Mouse (Mus musculus): ENCODE results near the gene Tuft1. TPM values are rescaled to one million over a fixed set of nuclear protein-coding genes. Genes with fewer than 3 reads are reported as not detected.

The Tuft1 gene
- total RNA-seq, 2 experiments from 2014 or later: 8.1 to 10.2 TPM

- DNase-seq: no peak
Measured at GRCm38 (mm10) chr3:94591066-94591465, 67.6 kb downstream of the Tuft1 start.

DNA sequence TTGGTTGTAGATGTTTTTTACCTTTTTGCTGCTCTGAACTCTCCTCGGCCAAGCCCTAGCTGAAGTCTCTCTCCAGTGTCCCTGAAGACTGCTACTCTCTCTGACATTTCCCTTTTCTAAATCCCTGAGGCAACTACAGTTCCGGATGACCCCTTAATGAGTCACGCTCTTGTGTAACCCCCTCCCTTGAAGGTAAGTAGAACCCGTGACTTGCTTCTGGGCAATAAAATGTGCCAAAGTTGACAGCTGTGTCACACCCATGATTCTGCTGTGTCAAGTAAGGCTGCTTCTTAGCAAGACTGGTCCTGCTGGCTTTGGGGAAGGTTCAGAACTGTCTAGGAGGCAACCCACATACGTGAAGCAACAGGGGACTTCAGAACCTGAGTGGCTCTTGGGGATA, 70.7 kb downstream of the Tuft1 start:
- no peak for DNase-seq

GRCm38 (mm10) chr3:94582944-94583343, 75.7 kb downstream of the Tuft1 start:
- DNase-seq: no peak

GRCm38 (mm10) chr3:94582456-94582891, 76.2 kb downstream of the Tuft1 start, which contains the start of gene Snx27:
Snx27 (minus strand) TSS chr3:94582716.
- peak; percentile 93 for DNase-seq

DNA sequence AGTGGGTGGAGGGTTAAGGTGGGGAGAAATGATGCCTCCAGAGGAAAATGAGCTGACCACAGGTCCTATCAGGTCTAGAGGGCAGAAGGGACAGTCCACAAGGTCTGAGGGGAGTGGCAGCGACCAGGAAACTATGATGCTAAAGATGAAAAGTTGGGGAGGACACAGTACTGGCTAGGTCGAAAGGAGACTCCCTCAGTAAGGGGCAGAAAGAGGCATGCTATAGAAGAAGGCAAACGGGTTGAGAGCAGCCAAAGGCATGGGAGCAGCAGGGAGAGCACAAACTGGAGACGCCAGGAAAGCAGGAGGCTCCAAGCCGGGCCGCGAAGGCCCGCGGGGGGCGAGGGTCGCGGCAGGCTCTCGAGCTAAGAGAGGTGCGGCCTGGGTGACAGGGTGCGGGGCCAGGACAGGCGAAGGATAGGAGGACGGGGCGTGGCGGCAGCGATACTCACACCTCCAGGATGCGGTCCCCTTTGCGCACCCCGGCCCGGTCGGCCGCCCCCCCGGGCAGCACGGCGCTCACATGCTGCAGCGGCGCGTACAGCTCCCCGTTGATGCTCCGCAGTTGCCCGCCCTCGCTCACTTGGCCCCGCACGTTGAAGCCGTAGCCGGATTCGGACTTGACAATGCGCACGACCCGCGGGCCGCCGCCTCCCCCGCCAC, 76.7 kb downstream of the Tuft1 start:
- DNase-seq: no peak

DNA sequence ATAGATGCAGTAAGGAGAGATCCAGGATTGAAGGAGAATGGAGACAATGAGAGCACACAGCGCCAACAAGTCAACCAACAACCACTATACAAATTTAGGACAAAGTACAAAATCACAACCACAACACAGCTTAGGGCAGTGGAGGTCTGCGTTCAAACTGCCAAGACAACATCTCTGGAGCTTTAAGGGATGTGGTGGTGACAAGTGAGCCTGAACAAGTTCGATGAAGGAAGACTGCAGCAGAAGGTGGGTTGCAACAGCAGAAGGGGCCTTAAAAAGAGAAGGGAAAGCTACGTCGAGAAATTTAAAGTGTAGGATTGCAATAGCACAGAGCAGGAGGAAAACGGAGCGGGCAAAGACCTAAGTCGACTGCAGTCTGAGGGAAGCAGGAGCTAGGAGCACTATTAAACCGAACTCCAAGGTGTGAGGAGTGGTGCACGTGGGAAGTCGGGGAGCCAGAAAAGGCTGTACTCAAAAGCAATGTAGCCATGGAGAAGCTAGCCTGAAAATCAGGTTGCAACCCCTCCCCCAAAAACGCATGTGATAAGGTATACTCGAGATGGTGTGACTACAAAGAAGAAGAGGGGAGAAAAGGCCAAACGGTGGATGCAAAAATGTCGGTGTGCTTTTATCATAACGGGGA, 77.4 kb downstream of the Tuft1 start:
- peak; percentile 11 for DNase-seq

GRCm38 (mm10) chr3:94574506-94574905, 84.2 kb downstream of the Tuft1 start:
- no peak for DNase-seq

DNA sequence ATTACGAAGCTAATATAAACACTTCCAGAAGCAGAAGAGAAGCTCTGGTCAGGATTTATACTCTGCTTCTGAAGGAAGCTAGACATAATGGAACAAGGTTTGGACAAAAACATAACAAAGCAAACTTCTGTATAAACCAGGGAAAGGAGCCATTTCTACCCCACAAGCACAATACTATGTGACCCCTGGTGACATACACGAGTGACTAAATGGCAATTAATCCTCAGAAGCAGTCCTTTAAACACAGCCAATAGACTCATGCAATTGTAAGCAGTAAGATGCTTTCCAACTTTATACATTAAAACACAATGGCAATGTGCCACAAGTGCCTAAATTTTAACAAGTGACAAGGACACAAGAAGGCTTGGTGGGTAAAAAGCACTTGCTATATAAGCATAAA, 91.4 kb downstream of the Tuft1 start:
- DNase-seq: no peak

GRCm38 (mm10) chr3:94565557-94565956, 93.1 kb downstream of the Tuft1 start:
- DNase-seq: no peak

DNA sequence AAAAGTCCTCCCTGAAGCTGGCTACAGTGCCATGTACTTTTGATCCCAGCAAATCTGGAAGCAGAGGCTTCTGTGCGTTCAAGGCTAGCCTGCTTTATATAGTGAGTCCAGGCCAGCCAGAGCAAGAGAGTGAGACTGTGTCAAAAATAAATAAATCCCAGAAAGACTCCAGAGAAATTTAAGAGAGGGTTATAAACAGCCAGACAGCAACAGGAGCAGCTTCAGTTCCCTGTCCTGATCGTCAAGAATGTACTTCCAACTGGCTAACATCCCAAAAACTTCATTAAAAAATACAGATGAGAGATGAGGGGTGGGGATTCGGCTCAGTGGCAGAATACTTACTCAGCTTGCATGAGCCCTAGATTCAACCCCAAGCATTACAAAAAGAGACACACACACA, 93.5 kb downstream of the Tuft1 start:
- no peak for DNase-seq

- no peak for DNase-seq
Measured at GRCm38 (mm10) chr3:94564356-94565010, 94.2 kb downstream of the Tuft1 start.

GRCm38 (mm10) chr3:94563163-94563562, 95.5 kb downstream of the Tuft1 start:
- no peak for DNase-seq

Other genes starting within 250 kb of the Tuft1 start
- gene Tdrkh, start 245.6 kb downstream of the Tuft1 start, total RNA-seq (2021): 1 to 10 TPM; 5.8 to 7.2 TPM
- gene Mrpl9, start 215.6 kb downstream of the Tuft1 start, total RNA-seq (2021): 10 to 100 TPM; 60.8 to 62.6 TPM
- gene Oaz3, start 215.0 kb downstream of the Tuft1 start, total RNA-seq (2021): not detected
- under 1 TPM; 0.19 to 0.25 TPM for gene Celf3, start 180.6 kb downstream of the Tuft1 start, total RNA-seq (2021)
- gene Riiad1, start 178.5 kb downstream of the Tuft1 start, total RNA-seq (2021): 1 to 10 TPM; 1.3 to 2.5 TPM
- gene Snx27, start 76.2 kb downstream of the Tuft1 start, total RNA-seq (2021): 10 to 100 TPM; 31.8 to 31.9 TPM
- not detected for gene Gm10972, start 15.8 kb downstream of the Tuft1 start, total RNA-seq (2021)
- 1 to 10 TPM; 6.7 to 7.1 TPM for gene Selenbp2, start 34.7 kb upstream of the Tuft1 start, total RNA-seq (2021)
- under 1 TPM; 0.52 to 0.79 TPM for gene Cgn, start 127.6 kb upstream of the Tuft1 start, total RNA-seq (2021)
- 10 to 100 TPM; 35.1 to 38.6 TPM for gene Pogz, start 178.7 kb upstream of the Tuft1 start, total RNA-seq (2021)
- gene Psmb4, start 228.1 kb upstream of the Tuft1 start, total RNA-seq (2021): 100 to 1,000 TPM; 297 to 299 TPM

Measured in heart, postnatal 4 days (tissue).